In the genomic region with DNA sequence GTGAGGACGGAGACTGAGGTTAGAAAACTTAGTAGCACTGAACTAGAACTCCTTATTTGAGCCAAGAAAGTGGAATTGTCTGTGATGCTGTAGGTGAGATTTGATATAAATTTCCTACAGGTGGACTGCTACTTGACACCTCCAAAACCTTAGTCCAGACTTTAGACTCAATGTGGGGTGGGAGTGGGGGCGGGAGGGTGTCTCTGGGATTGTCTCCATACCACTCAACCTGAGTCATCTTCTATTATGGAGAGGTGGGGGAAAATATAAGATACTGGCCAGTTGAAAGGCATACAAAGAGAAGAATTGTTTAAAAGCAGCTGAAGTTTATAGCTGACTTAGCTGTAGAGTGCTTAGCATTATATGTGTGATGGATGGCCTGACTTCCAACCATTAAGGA, we compare ENCODE assay signal across 9 mouse cellular contexts. TPM values are rescaled to one million over a fixed set of nuclear protein-coding genes. Genes with fewer than 3 reads are reported as not detected.
DNase-seq lines count a peak whose midpoint lies in the region; ATAC-seq and TF ChIP-seq lines count a peak whose summit lies in the region.
"Had no signal": no experiment of that assay in that cellular context is flagged by ENCODE, and none has a peak within 500 bp of the region (broad histone marks: within the 10 kb centered on the region; RNA-seq: fewer than 3 reads in every experiment).

No protein-coding gene starts in this region.

- peaks cover 25% of the 10 kb centered on the region for H3K36me3 ChIP-seq in heart, embryonic 11.5 days (ENCODE audit: control insufficient read depth, insufficient read depth, low read length)
- peaks cover 45% of the 10 kb centered on the region for H3K36me3 ChIP-seq in C2C12 (ENCODE audit: control insufficient read depth, insufficient read depth)
- H3K36me3 ChIP-seq in forebrain, embryonic 12.5 days (replicated peaks), result peaks cover 38% of the 10 kb centered on the region
- H3K36me3 ChIP-seq in liver, embryonic 13.5 days, result peaks cover 43% of the 10 kb centered on the region

- no peaks in the 10 kb centered on the region for H3K9me3 ChIP-seq in heart, embryonic 11.5 days (replicated peaks; ENCODE audit: control insufficient read depth, low read length)
- no peaks in the 10 kb centered on the region for H3K9me3 ChIP-seq in forebrain, embryonic 12.5 days
- no peaks in the 10 kb centered on the region for H3K9me3 ChIP-seq in liver, embryonic 13.5 days (replicated peaks)

- no peak for DNase-seq in heart, adult 11 months
- no peak for DNase-seq in liver, embryonic 13.5 days
- DNase-seq in ovary, postnatal 10 days (ENCODE audit: low spot score), result no peak
- no peak for DNase-seq in thymus, postnatal 10 days (ENCODE audit: low spot score in 2 of 2)
- no peak for DNase-seq in cerebellum, adult 9-11 months

- H3K79me3 ChIP-seq in C2C12 (ENCODE audit: low read depth), result peaks cover 43% of the 10 kb centered on the region

- H3K79me2 ChIP-seq in C2C12 (ENCODE audit: control insufficient read depth, insufficient read depth), result peaks cover 80% of the 10 kb centered on the region

- peak overlapping the region; percentile 67 for H3ac ChIP-seq in C2C12 (ENCODE audit: control insufficient read depth, insufficient read length, low read depth)

- WGBS in heart, embryonic 11.5 days (ENCODE audit: insufficient replicate concordance), result 32% methylated on average over 2 of the region's 2 CpGs
- WGBS in forebrain, embryonic 12.5 days, result 50% methylated on average over 2 of the region's 2 CpGs
- WGBS in liver, embryonic 13.5 days (ENCODE audit: insufficient replicate concordance), result 40% methylated on average over 2 of the region's 2 CpGs

- TF ChIP-seq CTCF in C2C12 (IDR thresholded peaks at IDR 0.05; ENCODE audit: control insufficient read depth, insufficient read depth, insufficient read length), result no peak

- peak overlapping the region; percentile 98 for H3K4me2 ChIP-seq in heart, embryonic 11.5 days
- peak overlapping the region; percentile 82 for H3K4me2 ChIP-seq in forebrain, embryonic 12.5 days
- H3K4me2 ChIP-seq in liver, embryonic 13.5 days, result peak overlapping the region; percentile 96

- H3K9ac ChIP-seq in heart, embryonic 11.5 days (ENCODE audit: low read depth, low read length), result peak overlapping the region; percentile 97
- H3K9ac ChIP-seq in forebrain, embryonic 12.5 days, result peak overlapping the region; percentile 80
- H3K9ac ChIP-seq in liver, embryonic 13.5 days, result peak overlapping the region; percentile 97

- H3K4me3 ChIP-seq in heart, embryonic 11.5 days (ENCODE audit: low read depth, low read length), result peak overlapping the region; percentile 84
- peak overlapping the region; percentile 82 for H3K4me3 ChIP-seq in C2C12 (ENCODE audit: insufficient read depth, poor library complexity, severe bottlenecking)
- peak overlapping the region; percentile 63 for H3K4me3 ChIP-seq in forebrain, embryonic 12.5 days (replicated peaks)
- H3K4me3 ChIP-seq in liver, embryonic 13.5 days (replicated peaks), result peak overlapping the region; percentile 84

- no peak for ATAC-seq in heart, embryonic 11.5 days (replicated peaks; ENCODE audit: insufficient number of reproducible peaks, low FRiP score, low TSS enrichment)
- no peak for ATAC-seq in forebrain, embryonic 12.5 days (ENCODE audit: low FRiP score)
- ATAC-seq in liver, embryonic 13.5 days (ENCODE audit: low read depth), result no peak
- ATAC-seq: CD4-positive, CD25-positive, alpha-beta regulatory T cell, adult 4 months had no signal

- peaks cover 7% of the 10 kb centered on the region for H3K27me3 ChIP-seq in heart, embryonic 11.5 days (ENCODE audit: control insufficient read depth, insufficient read depth, low read length)
- no peaks in the 10 kb centered on the region for H3K27me3 ChIP-seq in C2C12 (ENCODE audit: control insufficient read depth, insufficient read depth, insufficient read length)
- H3K27me3 ChIP-seq in forebrain, embryonic 12.5 days, result peaks cover 28% of the 10 kb centered on the region
- peaks cover 18% of the 10 kb centered on the region for H3K27me3 ChIP-seq in liver, embryonic 13.5 days

- peak overlapping the region; percentile 98 for H3K27ac ChIP-seq in heart, embryonic 11.5 days (ENCODE audit: low read depth, low read length)
- H3K27ac ChIP-seq in forebrain, embryonic 12.5 days, result 0 out of 2 replicates have a peak overlapping the region, but pooled peaks have one; percentile 92
- H3K27ac ChIP-seq in liver, embryonic 13.5 days, result peak overlapping the region; percentile 95

- peaks cover 41% of the 10 kb centered on the region for H3K4me1 ChIP-seq in heart, embryonic 11.5 days (ENCODE audit: control insufficient read depth, insufficient read depth, low read length)
- peaks cover 55% of the 10 kb centered on the region for H3K4me1 ChIP-seq in forebrain, embryonic 12.5 days
- peaks cover 60% of the 10 kb centered on the region for H3K4me1 ChIP-seq in liver, embryonic 13.5 days (replicated peaks)

TF ChIP-seq in C2C12, 6 proteins besides CTCF, POLR2A, EP300 and RAD21:
- no peak for TF ChIP-seq MYOG (IDR thresholded peaks at IDR 0.05; ENCODE audit: control insufficient read depth, extremely low read depth, insufficient read length)
- no peak for TF ChIP-seq CEBPB (IDR thresholded peaks at IDR 0.05; ENCODE audit: low read depth)
- TF ChIP-seq FOSL1 (IDR thresholded peaks at IDR 0.05; ENCODE audit: insufficient read depth, low read length, poor library complexity, severe bottlenecking), result no peak
- TF ChIP-seq MYOD1 (IDR thresholded peaks at IDR 0.05; ENCODE audit: control insufficient read depth, insufficient read length, low read depth), result no peak
- TF ChIP-seq USF1 (IDR thresholded peaks at IDR 0.05; ENCODE audit: low read depth), result no peak
- no peak for TF ChIP-seq MAX (IDR thresholded peaks at IDR 0.05)

RNA-seq across cellular contexts. Expression of a gene that starts 4.3 kb away (rescaled TPM):
- 38.9 and 45.7 TPM in 2 replicates for polyA plus RNA-seq in heart, embryonic 11.5 days (2014; fragmentation: Nextera tagmentation; extraction: Ambion mirVana)
- polyA plus RNA-seq in C2C12 (2012; fragmentation: generic; extraction: Trizol), result 89.7 TPM
- polyA plus RNA-seq in forebrain, embryonic 12.5 days (2016; fragmentation: Nextera tagmentation; extraction: Ambion mirVana), result 40.0 and 45.7 TPM in 2 replicates
- 17.5 and 18.2 TPM in 2 replicates for polyA plus RNA-seq in liver, embryonic 13.5 days (2015; fragmentation: Nextera tagmentation; extraction: Ambion mirVana)

RNA-seq across cellular contexts. Expression of a gene that starts 7.4 kb away (rescaled TPM):
- 60.4 and 63.3 TPM in 2 replicates for polyA plus RNA-seq in heart, embryonic 11.5 days (2014; fragmentation: Nextera tagmentation; extraction: Ambion mirVana)
- polyA plus RNA-seq in C2C12 (2012; fragmentation: generic; extraction: Trizol), result 15.9 TPM
- 77.2 and 79.9 TPM in 2 replicates for polyA plus RNA-seq in forebrain, embryonic 12.5 days (2016; fragmentation: Nextera tagmentation; extraction: Ambion mirVana)
- polyA plus RNA-seq in liver, embryonic 13.5 days (2015; fragmentation: Nextera tagmentation; extraction: Ambion mirVana), result 40.1 and 44.6 TPM in 2 replicates

RNA-seq across cellular contexts. Expression of a gene that starts 8.6 kb away (rescaled TPM):
- polyA plus RNA-seq in heart, embryonic 11.5 days (2014; fragmentation: Nextera tagmentation; extraction: Ambion mirVana), result not detected in 2 replicates
- 0.43 TPM for polyA plus RNA-seq in C2C12 (2012; fragmentation: generic; extraction: Trizol)
- polyA plus RNA-seq in forebrain, embryonic 12.5 days (2016; fragmentation: Nextera tagmentation; extraction: Ambion mirVana), result 1.0 and 2.2 TPM in 2 replicates
- polyA plus RNA-seq in liver, embryonic 13.5 days (2015; fragmentation: Nextera tagmentation; extraction: Ambion mirVana), result 0.21 TPM in 1 of 2 replicates, not detected in the other

RNA-seq across cellular contexts. Expression of a gene that starts 12.0 kb away (rescaled TPM):
- 105 and 117 TPM in 2 replicates for polyA plus RNA-seq in heart, embryonic 11.5 days (2014; fragmentation: Nextera tagmentation; extraction: Ambion mirVana)
- 59.7 TPM for polyA plus RNA-seq in C2C12 (2012; fragmentation: generic; extraction: Trizol)
- 108 and 110 TPM in 2 replicates for polyA plus RNA-seq in forebrain, embryonic 12.5 days (2016; fragmentation: Nextera tagmentation; extraction: Ambion mirVana)
- polyA plus RNA-seq in liver, embryonic 13.5 days (2015; fragmentation: Nextera tagmentation; extraction: Ambion mirVana), result 43.8 and 44.7 TPM in 2 replicates

RNA-seq across cellular contexts. Expression of a gene that starts 13.7 kb away (rescaled TPM):
- polyA plus RNA-seq in heart, embryonic 11.5 days (2014; fragmentation: Nextera tagmentation; extraction: Ambion mirVana), result 26.8 TPM in 2 replicates
- polyA plus RNA-seq in C2C12 (2012; fragmentation: generic; extraction: Trizol), result 12.8 TPM
- polyA plus RNA-seq in forebrain, embryonic 12.5 days (2016; fragmentation: Nextera tagmentation; extraction: Ambion mirVana), result 43.1 and 46.3 TPM in 2 replicates
- 14.3 and 16.0 TPM in 2 replicates for polyA plus RNA-seq in liver, embryonic 13.5 days (2015; fragmentation: Nextera tagmentation; extraction: Ambion mirVana)
